Mouse (Mus musculus) cerebellum, adult 9-11 months (tissue): ENCODE data around the gene Kcnc4.

Experiments used
- DNase-seq: peaks from one replicate; pipeline ENCODE4 v3.0.0; 2022

Kcnc4 gene

DNA sequence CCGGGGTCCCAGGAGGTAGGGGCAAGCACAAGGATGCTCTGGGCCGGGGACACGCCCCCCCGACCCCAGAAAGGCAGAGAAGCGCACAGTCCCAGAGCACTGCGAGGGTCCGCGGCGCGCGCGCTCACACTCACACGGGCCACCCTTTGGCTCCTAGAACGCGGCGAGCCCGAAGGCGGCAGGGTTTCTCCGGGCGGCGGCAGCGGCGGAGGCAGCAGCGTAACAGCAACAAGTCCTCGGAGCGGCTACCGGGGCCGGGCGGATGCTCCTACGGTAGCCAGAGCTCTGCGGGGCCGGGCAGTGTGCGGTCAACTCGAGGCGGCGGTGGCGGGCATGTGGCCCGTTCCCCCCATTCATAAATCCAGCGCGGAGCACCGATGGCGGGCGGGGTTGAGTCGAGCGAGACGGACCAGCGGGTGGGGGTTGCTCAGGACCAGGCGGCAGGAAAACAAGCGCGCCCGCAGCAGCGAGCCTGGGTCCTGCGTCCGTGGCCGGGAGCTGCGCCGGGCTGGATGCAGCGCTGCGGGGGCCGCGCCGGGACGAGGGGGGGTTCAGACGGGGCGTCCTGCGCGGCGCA, at the start of gene Kcnc4:
TSS of gene Kcnc4 (minus strand) at position 357 of the 577 bp plus-strand sequence.
- DNase-seq: peak; percentile 71

GRCm38 (mm10) chr3:107508696-107509095, 49.3 kb upstream of the Kcnc4 start:
- DNase-seq: peak; percentile 71

GRCm38 (mm10) chr3:107507966-107508365, 48.6 kb upstream of the Kcnc4 start:
- no peak for DNase-seq

- no peak for DNase-seq
Observed at GRCm38 (mm10) chr3:107506531-107506930, 47.2 kb upstream of the Kcnc4 start.

DNA sequence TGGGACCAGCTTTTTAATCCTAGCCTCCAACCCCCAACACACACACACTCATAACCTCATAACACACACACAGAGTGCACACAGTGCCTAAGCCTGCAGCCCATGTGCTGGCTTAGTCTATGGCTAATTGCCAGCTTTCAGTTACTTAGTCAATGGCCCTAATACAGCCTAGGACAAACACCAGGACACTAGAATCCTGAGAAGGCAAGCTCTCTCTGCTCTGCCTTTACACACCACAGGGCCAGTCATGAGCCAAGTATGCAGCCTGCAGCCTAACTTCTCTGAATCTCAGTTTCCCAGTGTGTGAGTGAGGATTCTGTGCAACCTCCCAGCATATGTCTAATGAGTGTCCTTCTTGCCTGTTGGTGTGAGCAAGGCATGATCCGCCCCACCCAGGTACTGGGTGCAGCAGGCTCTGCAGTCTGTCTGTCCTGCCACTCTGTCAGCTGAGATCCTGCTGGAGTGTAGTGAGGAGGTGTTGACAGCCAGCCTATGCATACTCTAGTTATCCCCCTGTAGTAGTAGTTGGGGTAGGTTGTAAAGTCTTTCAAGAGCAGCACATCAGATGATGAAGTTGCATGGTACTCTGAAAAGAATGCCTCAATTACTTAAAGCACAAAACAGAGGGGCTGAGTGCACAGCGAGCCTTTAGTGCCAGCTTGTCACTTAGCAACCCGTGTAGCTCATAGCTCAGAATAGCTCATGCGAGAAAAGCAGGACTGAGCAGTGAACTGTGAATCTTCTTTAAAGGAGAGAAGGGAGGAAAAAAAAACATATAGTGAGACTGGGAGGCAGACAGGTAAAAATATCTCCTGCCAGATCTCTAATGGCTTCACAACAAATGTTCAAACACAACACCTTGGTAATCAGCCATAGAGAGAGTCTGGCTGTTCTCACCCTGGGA, 46.4 kb upstream of the Kcnc4 start:
- DNase-seq: no peak

DNA sequence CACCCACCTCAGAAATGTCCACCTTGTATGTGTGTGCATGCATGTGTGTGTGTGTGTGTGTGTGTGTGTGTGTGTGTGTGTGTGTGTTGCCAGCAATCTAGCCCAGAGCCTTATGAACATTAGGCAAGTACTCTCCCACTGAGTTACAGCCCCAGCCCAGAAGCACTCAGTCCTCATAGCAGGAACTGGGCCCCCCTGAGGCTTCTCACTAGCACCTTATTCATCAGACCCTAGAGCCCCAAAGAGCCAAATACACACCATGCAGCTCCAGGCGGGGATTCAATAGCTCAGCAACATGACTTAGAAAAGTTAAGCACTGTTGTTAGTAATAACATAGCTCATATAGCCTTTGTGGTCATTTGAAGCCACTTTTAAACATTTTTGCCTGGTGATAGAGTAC, 45.2 kb upstream of the Kcnc4 start:
- no peak for DNase-seq

- no peak for DNase-seq
Observed at GRCm38 (mm10) chr3:107503716-107504115, 44.4 kb upstream of the Kcnc4 start.

- DNase-seq: peak; percentile 94
Observed at GRCm38 (mm10) chr3:107501702-107502151, 42.4 kb upstream of the Kcnc4 start.

DNA sequence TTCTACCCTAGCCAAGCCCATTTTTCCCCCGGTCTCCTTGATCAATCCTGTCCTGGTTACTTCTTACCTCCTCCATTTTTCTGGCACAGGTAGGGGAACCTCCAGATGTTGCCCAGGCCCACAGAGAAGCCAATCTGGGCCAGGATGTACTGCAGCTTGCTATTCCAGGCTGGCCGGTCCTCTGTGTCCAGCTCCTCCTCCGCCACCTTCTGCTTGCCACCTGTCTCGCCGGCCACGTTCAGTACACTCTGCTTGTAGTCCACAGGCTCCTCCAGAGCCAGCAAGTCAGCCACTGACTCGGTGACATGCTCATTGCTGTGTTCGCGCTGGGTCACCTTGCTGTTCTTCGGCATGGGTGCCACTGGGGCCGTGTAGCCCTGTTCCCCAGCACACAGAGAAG, 40.9 kb upstream of the Kcnc4 start:
- peak; percentile 92 for DNase-seq

GRCm38 (mm10) chr3:107496086-107496850, 36.9 kb upstream of the Kcnc4 start:
- DNase-seq: peak; percentile 60

DNA sequence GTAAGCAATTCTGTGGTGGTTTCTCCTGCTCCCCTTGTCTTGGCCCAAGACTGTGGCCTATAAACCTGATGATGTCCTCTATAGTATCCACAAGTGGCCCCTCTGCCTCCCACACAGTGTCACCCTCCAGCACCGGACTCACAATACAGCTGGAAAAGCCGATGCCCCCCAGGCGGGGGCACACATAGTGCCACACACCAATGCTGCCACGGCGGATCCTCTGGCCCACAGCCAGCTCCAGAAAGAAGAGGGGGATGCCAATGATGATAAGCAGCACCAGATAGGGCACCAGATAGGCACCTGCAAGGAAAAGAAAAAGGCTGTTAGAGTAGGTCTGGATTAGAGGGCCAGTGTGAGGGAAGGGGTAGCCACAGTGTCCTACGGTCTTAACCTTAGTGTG, 36.2 kb upstream of the Kcnc4 start:
- peak; percentile 36 for DNase-seq

GRCm38 (mm10) chr3:107491459-107491858, 32.1 kb upstream of the Kcnc4 start:
- peak; percentile 83 for DNase-seq

GRCm38 (mm10) chr3:107488637-107489036, 29.3 kb upstream of the Kcnc4 start:
- DNase-seq: no peak

DNA sequence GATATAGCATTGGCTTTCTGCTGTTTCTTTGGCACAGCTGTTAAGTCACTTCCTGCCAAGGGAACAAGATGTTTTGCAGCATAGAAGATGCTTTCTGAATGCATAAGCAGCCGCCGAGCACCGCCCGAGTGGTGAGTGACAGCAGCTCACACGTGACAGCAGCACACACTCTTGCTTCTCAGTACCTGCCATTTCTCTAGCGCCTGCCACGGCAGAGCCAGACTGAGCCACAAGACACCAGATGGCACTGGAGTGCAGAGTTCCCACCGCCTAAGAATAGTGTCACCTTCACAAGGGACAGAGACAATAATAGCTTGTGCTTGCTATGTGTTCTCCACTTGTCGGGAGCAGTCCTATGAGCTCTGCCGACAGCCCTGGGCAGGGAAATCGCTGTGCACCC, 23.9 kb upstream of the Kcnc4 start:
- DNase-seq: peak; percentile 91

DNA sequence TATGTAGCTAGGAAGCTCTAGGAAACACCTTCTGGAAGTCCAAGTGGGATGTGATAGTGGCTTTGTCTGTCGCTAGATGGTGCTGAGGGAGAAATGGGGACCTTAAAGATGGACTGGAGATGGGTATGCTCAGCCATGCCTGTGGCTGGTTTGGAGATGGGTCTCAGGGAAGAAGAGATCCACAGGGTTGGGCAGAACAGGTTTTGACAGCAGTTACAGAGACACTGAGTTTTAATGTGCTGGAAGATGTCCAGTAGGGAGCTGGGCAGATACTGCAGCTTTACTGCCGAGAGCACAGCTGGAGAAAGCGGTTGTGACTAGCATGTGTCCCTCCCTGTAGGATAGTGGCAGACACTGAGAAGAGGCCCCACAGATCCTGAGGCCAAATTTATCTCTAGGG, 21.3 kb upstream of the Kcnc4 start:
- DNase-seq: no peak

DNA sequence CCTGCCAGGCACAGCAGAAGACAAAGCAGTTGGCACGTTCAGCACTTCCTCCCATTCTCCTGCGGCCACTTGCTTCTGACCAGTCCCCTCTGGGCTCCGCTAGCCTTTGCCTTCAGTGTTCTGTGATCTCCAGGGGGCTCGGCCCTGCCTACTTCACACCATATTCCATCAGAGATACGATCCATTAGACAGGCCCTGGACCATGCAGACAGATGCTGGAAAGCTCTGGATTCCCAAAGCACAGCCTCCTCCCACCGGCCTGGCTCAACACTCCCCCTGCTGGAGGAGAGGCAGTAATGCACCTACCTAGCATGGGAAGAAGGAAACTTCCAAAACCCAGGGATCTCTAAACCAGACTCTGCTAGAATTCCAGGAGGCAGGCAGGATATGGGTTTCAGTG, 12.8 kb upstream of the Kcnc4 start:
- no peak for DNase-seq

DNA sequence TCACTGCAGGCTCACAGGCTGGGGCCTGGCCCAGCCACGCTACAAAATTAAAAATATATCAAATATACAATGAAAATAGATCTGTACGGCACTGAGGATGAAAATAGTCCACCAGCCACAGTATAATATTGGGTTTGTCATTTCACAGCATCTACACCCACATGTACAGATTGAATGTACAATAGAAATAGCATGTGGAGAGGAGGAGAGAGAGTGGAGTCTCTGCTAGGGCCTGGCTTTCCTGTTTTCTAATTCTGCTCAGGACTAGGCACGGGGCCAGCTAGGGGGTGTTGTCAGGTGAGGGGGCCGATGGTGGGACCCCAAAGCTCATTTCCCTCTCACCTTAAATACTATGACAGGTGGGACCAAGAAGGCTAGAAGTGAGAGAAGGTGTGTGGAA, 9.7 kb upstream of the Kcnc4 start:
- no peak for DNase-seq

DNA sequence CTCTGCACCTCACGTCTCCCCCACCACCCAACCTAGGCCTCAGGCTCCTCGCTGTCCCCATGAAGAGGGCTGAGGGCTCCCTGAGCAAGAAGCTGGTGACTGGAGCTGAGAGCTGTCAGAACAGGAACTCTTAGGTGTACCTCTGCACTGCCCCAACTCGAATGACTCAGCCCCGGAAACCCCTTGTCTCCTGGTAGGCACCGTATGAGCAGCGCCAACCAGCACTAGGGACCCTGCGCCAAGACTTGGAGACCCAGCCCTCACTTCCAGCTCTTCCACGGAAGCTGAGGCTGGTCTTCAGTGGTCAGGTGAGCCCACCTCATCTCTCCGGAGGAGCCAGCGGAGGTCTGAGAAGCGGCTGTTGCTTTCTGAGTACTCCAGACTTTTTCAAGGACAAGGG, 8.8 kb upstream of the Kcnc4 start:
- no peak for DNase-seq

DNA sequence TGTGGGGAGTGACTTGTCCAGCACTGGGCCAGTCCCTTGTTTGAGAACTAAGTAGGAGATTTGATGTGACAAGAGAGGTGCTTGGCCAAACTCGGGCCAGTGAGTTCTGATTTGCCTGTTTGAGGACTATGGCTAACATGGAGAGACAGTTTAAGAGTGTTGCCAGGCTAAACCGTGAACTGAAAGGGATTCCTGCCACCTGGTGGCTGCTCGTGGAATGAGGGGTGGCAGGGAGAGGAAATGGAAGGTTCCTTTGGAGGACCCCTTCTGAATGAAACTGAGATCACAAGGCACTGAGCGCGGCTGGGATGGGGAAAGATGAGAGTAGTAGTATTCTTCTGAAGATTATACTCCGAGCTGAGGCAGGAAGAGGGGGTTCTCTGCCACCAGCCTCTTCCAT, 7.2 kb upstream of the Kcnc4 start:
- peak; percentile 69 for DNase-seq

DNA sequence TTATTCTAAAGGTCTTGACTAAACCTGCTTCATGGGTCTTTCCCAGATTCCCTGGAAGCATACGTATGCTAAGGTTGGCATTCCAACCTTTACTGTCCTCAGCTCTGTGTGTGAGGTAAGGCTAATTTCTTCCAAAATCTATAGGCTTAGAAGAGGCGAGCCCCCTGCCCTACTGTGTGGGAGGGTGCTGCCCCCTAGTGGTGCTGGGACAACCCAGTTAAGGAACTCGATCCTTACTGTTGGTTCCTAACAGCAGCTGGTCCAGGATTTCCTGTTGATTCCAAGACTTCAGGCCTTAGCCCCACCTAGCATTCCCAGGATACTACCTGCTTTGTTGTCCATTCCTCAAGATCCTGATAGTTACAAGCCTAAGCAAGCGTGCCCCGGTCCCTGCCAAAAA, 2.8 kb upstream of the Kcnc4 start:
- peak; percentile 78 for DNase-seq

DNA sequence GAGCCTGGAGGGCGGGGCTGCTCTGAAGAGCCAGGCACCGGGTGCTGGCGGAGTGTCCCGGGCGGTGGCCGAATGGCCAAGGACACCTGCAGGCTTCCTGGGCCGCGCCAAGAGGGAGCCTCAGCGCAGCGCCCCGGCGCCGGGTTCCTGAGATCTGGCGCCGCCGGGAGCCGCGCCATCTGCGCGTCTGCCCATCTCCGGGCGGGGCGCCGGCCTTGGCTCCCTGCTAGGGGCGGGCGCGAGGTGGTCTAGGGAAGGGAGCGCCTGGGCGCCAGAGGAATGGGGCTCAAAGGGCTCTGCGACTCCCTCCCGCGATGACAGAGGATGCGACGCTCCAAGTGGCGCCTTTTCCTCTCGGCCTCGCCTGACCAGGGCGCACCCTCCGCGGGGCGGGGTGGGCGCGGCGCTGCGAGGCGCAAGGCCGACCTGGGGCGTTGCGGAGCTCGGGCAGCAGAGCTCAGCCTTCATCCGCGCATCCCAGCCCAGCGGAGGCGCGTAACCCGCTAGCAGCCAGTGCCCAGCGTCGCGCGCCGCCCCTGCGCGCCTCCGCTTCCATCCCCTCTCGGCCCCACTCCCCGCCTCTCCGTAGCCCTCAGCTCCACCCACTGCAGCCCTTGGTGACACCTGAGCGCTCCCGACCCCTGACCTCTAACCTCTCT, 550 bp upstream of the Kcnc4 start:
- peak; percentile 77 for DNase-seq

DNA sequence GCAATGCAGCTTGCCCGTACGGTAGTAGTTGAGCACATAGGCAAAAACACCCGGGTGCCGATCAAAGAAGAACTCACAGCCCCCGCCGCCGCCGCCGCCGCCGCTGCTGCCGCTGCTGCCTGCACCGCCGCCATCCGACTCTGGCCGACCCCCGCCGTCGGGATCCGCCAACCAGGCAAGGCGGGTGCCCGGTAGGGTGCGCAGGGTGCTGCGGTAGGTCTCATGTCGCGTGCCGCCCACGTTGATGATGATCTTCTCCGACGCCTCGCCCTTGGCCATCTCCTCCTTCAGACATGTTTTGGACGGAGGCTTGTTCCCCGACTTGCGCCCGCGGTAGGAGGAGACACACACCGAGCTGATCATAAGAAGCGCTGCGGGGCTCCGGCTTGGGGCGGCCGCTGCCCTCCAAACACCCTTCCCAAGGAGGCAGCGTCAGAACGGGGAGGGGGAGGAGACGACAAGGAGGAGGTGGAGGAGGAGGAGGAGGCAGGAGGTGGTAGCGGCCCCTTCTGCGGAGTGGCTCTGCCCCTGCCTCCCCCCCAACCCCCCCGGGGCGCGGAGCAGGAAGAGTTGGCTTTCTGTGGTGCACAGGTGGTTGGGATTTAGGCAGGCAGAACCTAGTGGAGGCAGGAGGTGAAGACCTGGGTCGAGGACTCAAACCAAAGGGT, 690 bp downstream of the Kcnc4 start:
- peak; percentile 77 for DNase-seq
